Mouse (Mus musculus) liver, postnatal 0 days (tissue): ENCODE results near the gene Pink1. TPM values are rescaled to one million over a fixed set of nuclear protein-coding genes. Genes with fewer than 3 reads are reported as not detected.

Experiments
- ATAC-seq: fragments of 200-750 bp; cut with Nextera tagmentation; 2 replicates; pipeline ENCODE4 v1.8.0; 2017; ENCODE audit warnings: mild to moderate bottlenecking, moderate library complexity
- DNase-seq: peaks from one replicate; pipeline ENCODE4 v3.0.0-alpha.2; 2016
- H3K27ac ChIP-seq: fragments of 300-500 bp; sonication (generic); 2 replicates; pipeline ENCODE4 v1.5.1; 2014; ENCODE audit warnings: antibody characterized with exemption, moderate library complexity, mild to moderate bottlenecking, low read depth
- H3K27me3 ChIP-seq: fragments of 300-500 bp; sonication (generic); 2 replicates; pipeline ENCODE4 v1.6.1; 2014; ENCODE audit warnings: low read length, control low read depth, mixed read lengths; ENCODE audit not compliant: insufficient read depth
- H3K36me3 ChIP-seq: fragments of 300-500 bp; sonication (generic); replicated peaks from 2 replicates; pipeline ENCODE4 v1.6.1; 2014; ENCODE audit warnings: mild to moderate bottlenecking, control low read depth, low read length, moderate library complexity, mixed read lengths; ENCODE audit not compliant: insufficient read depth
- H3K4me1 ChIP-seq: fragments of 300-500 bp; sonication (generic); 2 replicates; pipeline ENCODE4 v1.6.1; 2014; ENCODE audit warnings: antibody characterized with exemption, mild to moderate bottlenecking, control low read depth; ENCODE audit not compliant: insufficient read depth
- H3K4me2 ChIP-seq: fragments of 300-500 bp; sonication (generic); 2 replicates; pipeline ENCODE4 v1.6.1; 2014; ENCODE audit warnings: low read depth, mild to moderate bottlenecking, low read length, moderate library complexity, mixed read lengths
- H3K4me3 ChIP-seq: fragments of 300-500 bp; sonication (generic); 2 replicates; pipeline ENCODE4 v1.5.1; 2014; ENCODE audit warnings: low read depth, low read length
- H3K9ac ChIP-seq: fragments of 300-500 bp; sonication (generic); replicated peaks from 2 replicates; pipeline ENCODE4 v1.6.1; 2014; ENCODE audit warnings: mild to moderate bottlenecking, moderate library complexity
- H3K9me3 ChIP-seq: fragments of 300-500 bp; sonication (generic); 2 replicates; pipeline ENCODE4 v1.6.1; 2016; ENCODE audit warnings: mild to moderate bottlenecking, control low read depth, low read length, mixed read lengths
- CTCF ChIP-seq: sonication (generic); IDR thresholded peaks from 2 replicates; pipeline ENCODE4 v1.5.1; 2016; ENCODE audit warnings: antibody characterized with exemption, low read depth
- EP300 ChIP-seq: IDR thresholded peaks from 2 replicates; pipeline ENCODE4 v1.6.1; 2016; ENCODE audit warnings: antibody characterized with exemption, low read depth, mild to moderate bottlenecking
- WGBS: fragments of 180-500 bp; shearing (Covaris S2); extraction: QIAGEN DNeasy Blood & Tissue Kit; methylation state at CpG from one replicate; pipeline ENCODE4 v1.1.7; 2014; ENCODE audit not compliant: insufficient replicate concordance; 5-methylcytosine and 5-hydroxymethylcytosine counted together
- microRNA-seq: library from miRNA; unstranded; fragments of <30 nt; microRNA quantifications from one replicate; pipeline ENCODE4, GENCODE M21; 2016
- polyA plus RNA-seq: library from polyadenylated mRNA; unstranded; fragments of >200 nt; fragmentation: Nextera tagmentation; extraction: Ambion mirVana; gene quantifications from 2 replicates; pipeline ENCODE4 v1.2.1, GENCODE M21; 2015

Gene Pink1
- polyA plus RNA-seq, 1 experiment from 2014 or later = 52.5 TPM

DNA sequence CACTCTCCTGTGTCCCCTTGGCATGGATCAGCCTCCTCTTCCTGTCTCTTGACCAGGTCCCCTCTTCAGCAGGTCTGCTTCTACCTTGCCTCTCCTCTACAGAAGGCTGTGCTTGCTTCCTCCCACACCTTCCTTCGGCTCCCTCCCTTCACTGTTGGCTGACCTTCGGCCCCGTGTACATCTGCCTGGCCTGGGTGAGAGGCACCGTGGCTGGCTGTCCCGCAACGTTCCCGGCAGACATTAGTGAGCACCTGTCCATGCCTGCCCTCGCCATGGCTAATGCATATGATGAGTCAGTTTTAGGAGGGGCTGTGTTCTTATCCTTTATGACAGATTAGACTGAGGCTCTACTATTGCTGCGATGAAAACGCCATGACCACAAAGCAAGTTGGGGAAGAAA is 58.2 kb downstream of the Pink1 start:
- Histone ChIP-seq H3K27me3 (no peaks in the 10 kb centered on the region), H3K4me1 (peaks cover 1% of the 10 kb centered on the region; the same call in 1 of the 2 replicates), H3K9ac (no peak overlapping the region), H3K4me3 (no peak overlapping the region), H3K9me3 (0 out of 2 replicates have a peak, but pooled peaks cover 2% of the 10 kb centered on the region), H3K4me2 (no peak overlapping the region), H3K36me3 (no peaks in the 10 kb centered on the region), H3K27ac (no peak overlapping the region)
- TF ChIP-seq EP300 (no peak), CTCF (no peak)
- 73% methylated on average over 10 of the region's 10 CpGs for WGBS
- no peak for DNase-seq
- no peak for ATAC-seq

Small RNA genes lying within 50 kb of the gene (microRNA-seq; reads per million reads assigned to microRNA genes)
- not detected for gene Gm27646
- gene Mir7019 = 2.4 reads per million

Other genes with a start within 250 kb of the Pink1 start
- 35.1 and 43.6 TPM in 2 replicates for gene Hp1bp3, start 110.0 kb downstream of the Pink1 start, polyA plus RNA-seq
- gene Sh2d5, start 75.9 kb downstream of the Pink1 start, polyA plus RNA-seq = 0.40 and 0.51 TPM in 2 replicates
- 0.07 and 0.08 TPM in 2 replicates for gene Kif17, start 75.9 kb downstream of the Pink1 start, polyA plus RNA-seq
- 102 and 111 TPM in 2 replicates for gene Ddost, start 21.6 kb downstream of the Pink1 start, polyA plus RNA-seq
- gene Cda, start 41.7 kb upstream of the Pink1 start, polyA plus RNA-seq = 17.7 and 24.2 TPM in 2 replicates
- gene Fam43b, start 70.2 kb upstream of the Pink1 start, polyA plus RNA-seq = not detected in 2 replicates
- gene Mul1, start 108.4 kb upstream of the Pink1 start, polyA plus RNA-seq = 17.5 and 20.0 TPM in 2 replicates
- gene Camk2n1, start 128.0 kb upstream of the Pink1 start, polyA plus RNA-seq = 5.5 and 6.1 TPM in 2 replicates